Mouse (Mus musculus) bone marrow, adult 2 months (tissue): Measurements from ENCODE around the gene Armcx3. TPM values are rescaled to one million over a fixed set of nuclear protein-coding genes. Genes with fewer than 3 reads are reported as not detected.

Source experiments
- H3K27ac ChIP-seq: fragments of 200-500 bp; 2 replicates; pipeline ENCODE4 v1.5.1; 2012; ENCODE audit warnings: low read depth, mild to moderate bottlenecking, control low read depth, inconsistent platforms, low read length; ENCODE audit not compliant: control insufficient read depth, poor library complexity, insufficient read depth
- H3K4me1 ChIP-seq: fragments of 200-500 bp; 2 replicates; pipeline ENCODE4 v1.6.1; 2011; ENCODE audit warnings: low read length; ENCODE audit not compliant: control insufficient read depth, insufficient read depth
- H3K4me3 ChIP-seq: fragments of 200-500 bp; replicated peaks from 2 replicates; pipeline ENCODE3; 2011; ENCODE audit warnings: mild to moderate bottlenecking, low read depth, low read length, control low read depth; ENCODE audit not compliant: control insufficient read depth
- CTCF ChIP-seq: fragments of 200-500 bp; IDR thresholded peaks from 2 replicates; pipeline ENCODE4 v1.5.1; 2011; ENCODE audit warnings: low read length, control low read depth; ENCODE audit not compliant: control insufficient read depth, insufficient read depth
- POLR2A ChIP-seq: fragments of 200-500 bp; IDR thresholded peaks from 2 replicates; pipeline ENCODE4 v1.6.1; 2011; ENCODE audit warnings: low read depth, mild to moderate bottlenecking, control low read depth, low read length, borderline replicate concordance; ENCODE audit not compliant: control insufficient read depth
- WGBS: fragments of 180-500 bp; shearing (Covaris S2); methylation state at CpG from one replicate; pipeline ENCODE4 v1.1.7; 2018; 5-methylcytosine and 5-hydroxymethylcytosine counted together
- polyA plus RNA-seq: library from polyadenylated mRNA; stranded (reverse); fragments of >200 nt; gene quantifications from 2 replicates; pipeline ENCODE4 v1.2.4, GENCODE M21; 2011; ENCODE audit warnings: low replicate concordance; ENCODE audit not compliant: missing spikeins, insufficient read depth, insufficient read length

Gene Armcx3
- polyA plus RNA-seq, 1 experiment = 13.2 TPM

DNA sequence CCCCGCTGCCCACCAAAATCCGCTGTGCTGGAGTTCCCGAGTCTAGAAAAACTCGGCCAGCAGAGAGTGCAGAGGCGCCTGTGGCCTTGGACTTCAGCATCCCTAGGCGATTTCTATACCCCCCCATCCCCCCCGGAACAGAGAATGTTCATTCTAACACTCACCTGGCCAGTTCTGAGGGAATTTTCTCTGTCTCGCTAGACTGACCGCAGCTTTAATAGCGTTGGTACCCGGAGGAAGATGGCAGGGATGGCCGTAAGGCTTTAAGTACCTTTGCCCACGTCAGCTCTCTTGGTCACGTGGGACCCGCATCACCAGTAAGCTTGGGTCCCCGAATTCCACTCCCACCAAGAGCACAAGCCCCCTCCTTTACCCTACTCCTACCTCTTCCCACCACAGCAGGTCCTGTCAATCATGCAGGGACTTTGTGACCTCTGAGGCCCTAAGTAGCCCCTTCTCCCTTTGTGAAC, 52.4 kb downstream of the Armcx3 start, which contains the start of gene Armcx2:
Armcx2 (minus strand) TSS at position 467 of the 470 bp plus-strand sequence.
- Histone ChIP-seq H3K4me3 (peak within 1 kb of the TSS; percentile 55), H3K27ac (no peak within 1 kb of the TSS), H3K4me1 (no peaks in the 10 kb centered on the region)
- TF ChIP-seq POLR2A = no peak
- TF ChIP-seq CTCF = no peak
- 7% methylated on average over 16 of the region's 16 CpGs for WGBS

Other genes starting within 250 kb of the Armcx3 start
- gene Timm8a1, start 214.7 kb upstream of the Armcx3 start, polyA plus RNA-seq = 11.6 and 28.4 TPM in 2 replicates
- 43.9 and 79.4 TPM in 2 replicates for gene Btk, start 173.0 kb upstream of the Armcx3 start, polyA plus RNA-seq
- 431 and 606 TPM in 2 replicates for gene Rpl36a, start 170.9 kb upstream of the Armcx3 start, polyA plus RNA-seq
- gene Gla, start 155.5 kb upstream of the Armcx3 start, polyA plus RNA-seq = 1.5 and 6.8 TPM in 2 replicates
- 50.4 and 53.5 TPM in 2 replicates for gene Hnrnph2, start 155.4 kb upstream of the Armcx3 start, polyA plus RNA-seq
- 1.2 and 2.5 TPM in 2 replicates for gene Armcx4, start 70.1 kb upstream of the Armcx3 start, polyA plus RNA-seq
- 3.2 and 4.7 TPM in 2 replicates for gene Armcx1, start 38.6 kb upstream of the Armcx3 start, polyA plus RNA-seq
- gene Armcx6, start 5.2 kb upstream of the Armcx3 start, polyA plus RNA-seq = 1.2 and 4.6 TPM in 2 replicates
- 3.1 and 6.5 TPM in 2 replicates for gene Armcx2, start 52.6 kb downstream of the Armcx3 start, polyA plus RNA-seq
- gene Nxf2, start 208.2 kb downstream of the Armcx3 start, polyA plus RNA-seq = 0.41 TPM in 1 of 2 replicates, not detected in the other